Mouse (Mus musculus) left cerebral cortex, postnatal 36 days (tissue): ENCODE data around the gene Erh. TPM values are rescaled to one million over a fixed set of nuclear protein-coding genes. Genes with fewer than 3 reads are reported as not detected.

ENCODE experiments used
- total RNA-seq, 2 experiments: library from RNA; stranded (reverse); gene quantifications; 2 replicates each; pipeline ENCODE4 v1.2.3; 2021

The Erh gene
- total RNA-seq, 2 experiments from 2014 or later = 35.8 to 37.8 TPM

Other genes with a start within 250 kb of the Erh start
- 10 to 100 TPM; 75.4 to 86.9 TPM for gene Dcaf5, start 207.7 kb downstream of the Erh start, total RNA-seq
- 100 to 1,000 TPM in 1 of 2 experiments, 10 to 100 TPM in 1; 93.9 to 147 TPM for gene Exd2, start 181.2 kb downstream of the Erh start, total RNA-seq
- 10 to 100 TPM; 85.7 to 87.4 TPM for gene Galnt16, start 126.1 kb downstream of the Erh start, total RNA-seq
- gene Slc39a9, start 458 bp downstream of the Erh start, total RNA-seq = 10 to 100 TPM; 36.7 to 37.6 TPM
- 1 to 10 TPM; 2.1 to 2.8 TPM for gene Plekhd1, start 48.2 kb upstream of the Erh start, total RNA-seq
- 10 to 100 TPM; 14.5 to 15.7 TPM for gene Ccdc177, start 116.3 kb upstream of the Erh start, total RNA-seq
- gene Susd6, start 146.2 kb upstream of the Erh start, total RNA-seq = 10 to 100 TPM; 31.6 to 40.0 TPM